Mouse (Mus musculus) CH12.LX (cell line): ENCODE results near the gene Ddx55.

ENCODE experiments used
- CHD2 ChIP-seq: IDR thresholded peaks from 2 replicates; pipeline ENCODE4 v1.6.1; 2011; ENCODE audit warnings: low read length, improper control_type of control experiment
- CTCF ChIP-seq, 2 experiments: IDR thresholded peaks in 1 of 2; conservative IDR thresholded peaks in 1 of 2; 2 replicates each; pipeline ENCODE4 v1.5.1; 2011 to 2012; ENCODE audit warnings: low read depth in 2 of 2, low read length in 2 of 2, improper control_type of control experiment in 1 of 2, inconsistent platforms in 1 of 2, mild to moderate bottlenecking in 1 of 2, moderate library complexity in 1 of 2
- EP300 ChIP-seq: IDR thresholded peaks from 2 replicates; pipeline ENCODE4 v1.6.1; 2011; ENCODE audit warnings: low read length, improper control_type of control experiment
- IRF4 ChIP-seq: IDR thresholded peaks from 2 replicates; pipeline ENCODE4 v1.6.1; 2014; ENCODE audit warnings: low read depth, mild to moderate bottlenecking, inconsistent platforms, low read length, improper control_type of control experiment
- NELFE ChIP-seq: IDR thresholded peaks from 2 replicates; pipeline ENCODE4 v1.6.1; 2011; ENCODE audit warnings: low read depth, low read length, improper control_type of control experiment
- RAD21 ChIP-seq: IDR thresholded peaks from 2 replicates; pipeline ENCODE4 v1.6.1; 2011; ENCODE audit warnings: low read depth, mild to moderate bottlenecking, low read length, improper control_type of control experiment, moderate library complexity
- SIN3A ChIP-seq: IDR thresholded peaks from 2 replicates; pipeline ENCODE4 v1.6.1; 2012; ENCODE audit warnings: low read length, improper control_type of control experiment, inconsistent platforms
- UBTF ChIP-seq: IDR thresholded peaks from 2 replicates; pipeline ENCODE4 v1.6.1; 2012; ENCODE audit warnings: low read depth, mild to moderate bottlenecking, inconsistent platforms, low read length, improper control_type of control experiment, moderate library complexity
- ZKSCAN1 ChIP-seq: IDR thresholded peaks from 2 replicates; pipeline ENCODE4 v1.6.1; 2012; ENCODE audit warnings: low read depth, inconsistent platforms, low read length, improper control_type of control experiment, borderline replicate concordance

DNA sequence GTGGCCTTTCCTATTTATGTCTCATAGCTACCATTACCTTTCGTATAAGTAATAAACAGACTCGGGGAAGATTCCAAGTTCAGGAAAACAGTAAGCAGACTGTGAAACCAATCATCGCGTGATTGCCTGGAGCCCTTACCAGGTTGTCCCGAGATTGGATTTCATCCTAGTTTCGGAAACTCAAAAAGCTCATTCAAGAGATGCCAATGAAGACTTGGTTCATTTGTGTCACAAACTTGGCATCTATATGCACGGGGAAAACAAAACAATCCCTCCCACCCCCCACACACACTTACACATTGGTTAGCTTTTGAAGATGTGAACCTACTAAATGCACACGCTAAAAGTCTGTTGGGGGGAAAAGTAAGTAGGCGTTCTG is 581 bp upstream of the Ddx55 start:
- TF ChIP-seq CHD2 (peak; percentile 80; the same call in 1 of the 2 replicates), ZKSCAN1 (no peak), UBTF (no peak; the same call in 1 of the 2 replicates), CTCF (conservative IDR thresholded peaks at IDR 0.05 in 1 of 2, IDR thresholded peaks at IDR 0.05 in 1 of 2; ENCODE audit: low read depth in 2 of 2, low read length in 2 of 2) (no peak), EP300 (no peak), IRF4 (no peak), RAD21 (no peak), SIN3A (no peak), NELFE (no peak)
